Mouse (Mus musculus): ENCODE results near the gene Nprl2. TPM values are rescaled to one million over a fixed set of nuclear protein-coding genes. Genes with fewer than 3 reads are reported as not detected.
A peak's percentile ranks its signal among the peaks of the same experiment; 100 is the strongest.

Gene Nprl2
- total and polyA plus RNA-seq, 3 experiments = 23.2 to 30.2 TPM; not detected in 1

DNA sequence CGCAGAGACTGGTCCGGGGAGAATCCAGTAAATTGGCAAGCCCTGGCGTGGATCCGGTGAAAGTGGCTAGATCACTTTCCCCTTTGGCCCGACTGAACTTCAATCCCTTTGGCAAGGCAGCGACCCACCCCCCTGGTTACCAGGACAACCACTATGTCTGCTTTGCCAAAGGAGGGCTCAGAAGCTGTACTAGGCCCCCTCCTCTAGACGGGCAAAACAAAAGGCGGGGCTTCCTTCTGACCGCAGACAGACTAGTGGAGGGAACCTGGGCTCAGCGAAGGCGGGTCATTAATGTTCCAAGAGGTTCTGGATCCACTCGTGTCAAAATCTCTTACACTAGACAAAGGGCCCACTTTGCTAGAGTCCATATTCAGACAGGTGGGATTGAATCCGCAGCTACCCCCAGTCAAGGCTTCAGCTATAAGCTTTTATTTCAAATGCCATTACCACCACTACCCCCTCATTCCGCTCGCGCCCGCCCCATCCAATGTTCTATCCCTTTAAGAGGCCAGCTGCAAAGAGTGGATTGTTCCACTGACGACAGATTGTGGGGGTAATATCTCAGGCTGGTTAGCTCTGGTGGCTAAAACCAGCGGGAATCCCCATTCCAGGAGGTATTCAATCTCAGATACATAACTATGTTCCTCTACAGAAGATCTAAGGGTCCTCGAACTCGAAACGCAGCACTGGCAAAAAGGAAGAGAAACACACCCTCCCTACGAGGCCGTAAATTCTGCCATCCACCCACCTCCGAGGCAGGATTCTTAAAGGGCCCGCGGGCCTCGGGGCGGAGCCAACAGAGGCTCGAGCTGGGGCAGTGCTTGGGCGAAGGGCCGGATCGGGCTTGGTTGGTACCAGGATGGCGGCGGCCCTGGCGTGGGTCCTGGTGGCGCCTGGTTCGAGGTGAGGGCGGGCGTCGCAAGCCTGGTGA, 26.6 kb downstream of the Nprl2 start (continued):
- TF ChIP-seq SMC3 (IDR thresholded peaks at IDR 0.05; ENCODE audit: low read depth, low read length) (no peak), ZMIZ1 (IDR thresholded peaks at IDR 0.05; ENCODE audit: low read depth, low read length) (no peak), NRF1 (IDR thresholded peaks at IDR 0.05; ENCODE audit: insufficient read depth, low read depth, low read length, poor library complexity, severe bottlenecking) (no peak), MEF2A (IDR thresholded peaks at IDR 0.05; ENCODE audit: extremely low read depth, insufficient replicate concordance, low read depth, low read length, poor library complexity, severe bottlenecking) (no peak), USF1 (IDR thresholded peaks at IDR 0.05; ENCODE audit: low read depth, low read length) (no peak), CTCF (IDR thresholded peaks at IDR 0.05 in 2 of 3, conservative IDR thresholded peaks at IDR 0.05 in 1 of 3; ENCODE audit: control insufficient read depth in 1 of 3, insufficient read depth in 1 of 3, low read depth in 2 of 3, low read length in 3 of 3, poor library complexity in 1 of 3, severe bottlenecking in 1 of 3) (no peak), MAFK (IDR thresholded peaks at IDR 0.05; ENCODE audit: borderline replicate concordance, low read depth, low read length) (no peak), HCFC1 (IDR thresholded peaks at IDR 0.05; ENCODE audit: low read depth, low read length) (peak; percentile 83), KAT2A (conservative IDR thresholded peaks at IDR 0.05; ENCODE audit: low read depth, low read length) (no peak), E2F4 (IDR thresholded peaks at IDR 0.05; ENCODE audit: borderline replicate concordance, low read depth, low read length) (no peak), RCOR1 (IDR thresholded peaks at IDR 0.05; ENCODE audit: low read depth, low read length) (no peak), ETS1 (IDR thresholded peaks at IDR 0.05; ENCODE audit: low read depth, low read length) (0 out of 2 replicates have a peak, but pooled peaks have one; percentile 9), UBTF (IDR thresholded peaks at IDR 0.05; ENCODE audit: borderline replicate concordance, insufficient read depth, low read depth, low read length) (no peak), GABPA (IDR thresholded peaks at IDR 0.05; ENCODE audit: low read depth, low read length) (no peak), POLR2AphosphoS2 (IDR thresholded peaks at IDR 0.05; ENCODE audit: low read length) (0 out of 2 replicates have a peak, but pooled peaks have one; percentile 28), TAL1 (IDR thresholded peaks at IDR 0.05; ENCODE audit: low read length) (no peak), CHD1 (IDR thresholded peaks at IDR 0.05; ENCODE audit: low read depth, low read length) (peak; percentile 99), POLR2AphosphoS5 (IDR thresholded peaks at IDR 0.05; ENCODE audit: borderline replicate concordance, low read depth, low read length) (no peak)

- Histone ChIP-seq H3K79me2 (ENCODE audit: control insufficient read depth, insufficient read depth, low read length, poor library complexity) (peaks cover 14% of the 10 kb centered on the region), H3K27ac (ENCODE audit: control insufficient read depth, low read depth, low read length) (peak overlapping the region; percentile 56), H3K27me3 (ENCODE audit: control insufficient read depth in 1 of 2, insufficient read depth in 2 of 2, low read length in 2 of 2) (no peaks in the 10 kb centered on the region), H3K9ac (ENCODE audit: control insufficient read depth, low read depth, low read length, poor library complexity, severe bottlenecking) (peak overlapping the region; percentile 77), H3K4me1 (ENCODE audit: control insufficient read depth in 1 of 2, insufficient read depth in 2 of 2, low read length in 2 of 2) (peaks cover 9 to 44% of the 10 kb centered on the region in 2 experiments), H3K4me3 (ENCODE audit: control insufficient read depth in 1 of 2, insufficient read depth in 1 of 2, low read depth in 2 of 2, low read length in 2 of 2) (peak overlapping the region; percentile 72 to 76), H3K36me3 (ENCODE audit: control insufficient read depth in 1 of 2, insufficient read depth in 2 of 2, low read length in 2 of 2) (peaks cover 0 to 28% of the 10 kb centered on the region in 2 experiments; a peak in 2 of 4 replicates), H3K9me3 (replicated peaks; ENCODE audit: insufficient read depth, low read length) (no peaks in the 10 kb centered on the region)
- DNase-seq (ENCODE audit: low read depth, low spot score) = peak; percentile 69
- TF ChIP-seq GATA1 (IDR thresholded peaks at IDR 0.05; ENCODE audit: low read depth, low read length) (no peak), MAFK (IDR thresholded peaks at IDR 0.05; ENCODE audit: borderline replicate concordance, low read depth, low read length) (no peak), ZC3H11A (IDR thresholded peaks at IDR 0.05; ENCODE audit: low read depth, low read length) (no peak), TCF12 (IDR thresholded peaks at IDR 0.05; ENCODE audit: low read depth, low read length) (0 out of 2 replicates have a peak, but pooled peaks have one; percentile 18), CHD1 (IDR thresholded peaks at IDR 0.05; ENCODE audit: low read depth, low read length) (no peak), CHD2 (IDR thresholded peaks at IDR 0.05; ENCODE audit: low read length) (no peak; the same call in 1 of the 2 replicates), MYB (IDR thresholded peaks at IDR 0.05; ENCODE audit: low read depth, low read length) (no peak), ETS1 (IDR thresholded peaks at IDR 0.05; ENCODE audit: low read depth, low read length) (0 out of 2 replicates have a peak, but pooled peaks have one; percentile 20), MEF2A (IDR thresholded peaks at IDR 0.05; ENCODE audit: extremely low read depth, insufficient replicate concordance, low read depth, low read length, poor library complexity, severe bottlenecking) (no peak), MXI1 (IDR thresholded peaks at IDR 0.05; ENCODE audit: low read depth, low read length) (peak; percentile 96), SMC3 (IDR thresholded peaks at IDR 0.05; ENCODE audit: low read depth, low read length) (no peak), RAD21 (IDR thresholded peaks at IDR 0.05; ENCODE audit: low read depth, low read length) (no peak), ZNF384 (IDR thresholded peaks at IDR 0.05; ENCODE audit: low read depth, low read length) (no peak), ELF1 (IDR thresholded peaks at IDR 0.05; ENCODE audit: low read depth, low read length) (no peak), MYC (IDR thresholded peaks at IDR 0.05; ENCODE audit: low read depth, low read length) (0 out of 2 replicates have a peak, but pooled peaks have one; percentile 43), JUND (IDR thresholded peaks at IDR 0.05; ENCODE audit: low read depth, low read length) (no peak), EP300 (IDR thresholded peaks at IDR 0.05; ENCODE audit: low read depth in 1 of 2, low read length in 2 of 2) (no peak), RCOR1 (IDR thresholded peaks at IDR 0.05; ENCODE audit: low read depth, low read length) (no peak), TAL1 (IDR thresholded peaks at IDR 0.05; ENCODE audit: low read length) (no peak), KAT2A (conservative IDR thresholded peaks at IDR 0.05; ENCODE audit: low read depth, low read length) (no peak), MAX (IDR thresholded peaks at IDR 0.05; ENCODE audit: low read length) (peak; percentile 75; the same call in 1 of the 2 replicates)
These were observed 27.2 kb downstream of the Nprl2 start for GRCm38 (mm10) chr9:107569270-107569669.

All from MEL (cell line).